Mouse (Mus musculus): ENCODE results near the gene Zfp2. TPM values are rescaled to one million over a fixed set of nuclear protein-coding genes. Genes with fewer than 3 reads are reported as not detected.

The Zfp2 gene
- polyA plus RNA-seq, 2 experiments: 6.1 to 12.6 TPM

- H3K27ac ChIP-seq (replicated peaks; ENCODE audit: low read depth, low read length): no peak overlapping the region
- ATAC-seq (ENCODE audit: low FRiP score, low read depth) (peak; percentile 45), DNase-seq (ENCODE audit: low spot score) (no peak)
- 2% methylated on average over 16 of the region's 16 CpGs for WGBS
- no peaks in the 10 kb centered on the region for H3K4me1 ChIP-seq (ENCODE audit: control insufficient read depth, insufficient read depth, low read length)
- no peaks in the 10 kb centered on the region for H3K9me3 ChIP-seq (ENCODE audit: control insufficient read depth, low read length)
- H3K27me3 ChIP-seq (ENCODE audit: control insufficient read depth, insufficient read depth, low read length): peaks cover 4% of the 10 kb centered on the region; the same call in 1 of the 2 replicates
- TF ChIP-seq POLR2A (IDR thresholded peaks at IDR 0.05; ENCODE audit: borderline replicate concordance, extremely low read depth, insufficient read depth, insufficient read length): no peak
- H3K4me2 ChIP-seq (replicated peaks; ENCODE audit: low read depth, low read length, severe bottlenecking): peak overlapping the region; percentile 98
- H3K4me3 ChIP-seq (replicated peaks; ENCODE audit: low read length): peak overlapping the region; percentile 53
- no peaks in the 10 kb centered on the region for H3K36me3 ChIP-seq (ENCODE audit: control insufficient read depth, insufficient read depth, low read length)
- H3K9ac ChIP-seq (ENCODE audit: low read depth, low read length, severe bottlenecking): peak overlapping the region; percentile 60
Measured at GRCm38 (mm10) chr11:50931021-50931420, 15.1 kb upstream of the Zfp2 start.

GRCm38 (mm10) chr11:50930469-50931014 is 14.6 kb upstream of the Zfp2 start:
- peaks cover 4% of the 10 kb centered on the region; the same call in 1 of the 2 replicates for H3K27me3 ChIP-seq (ENCODE audit: control insufficient read depth, insufficient read depth, low read length)
- ATAC-seq (ENCODE audit: low FRiP score, low read depth) (no peak), DNase-seq (ENCODE audit: low spot score) (no peak)
- TF ChIP-seq POLR2A (IDR thresholded peaks at IDR 0.05; ENCODE audit: borderline replicate concordance, extremely low read depth, insufficient read depth, insufficient read length): no peak
- H3K4me3 ChIP-seq (replicated peaks; ENCODE audit: low read length): peak overlapping the region; percentile 53
- no peak overlapping the region for H3K27ac ChIP-seq (replicated peaks; ENCODE audit: low read depth, low read length)
- no peaks in the 10 kb centered on the region for H3K36me3 ChIP-seq (ENCODE audit: control insufficient read depth, insufficient read depth, low read length)
- peak overlapping the region; percentile 60 for H3K9ac ChIP-seq (ENCODE audit: low read depth, low read length, severe bottlenecking)
- H3K4me1 ChIP-seq (ENCODE audit: control insufficient read depth, insufficient read depth, low read length): no peaks in the 10 kb centered on the region
- WGBS: 25% methylated on average over 14 of the region's 14 CpGs
- no peaks in the 10 kb centered on the region for H3K9me3 ChIP-seq (ENCODE audit: control insufficient read depth, low read length)
- peak overlapping the region; percentile 98 for H3K4me2 ChIP-seq (replicated peaks; ENCODE audit: low read depth, low read length, severe bottlenecking)

GRCm38 (mm10) chr11:50914461-50914860 is 1.5 kb downstream of the Zfp2 start:
- H3K4me1 ChIP-seq (ENCODE audit: control insufficient read depth, insufficient read depth, low read length): no peaks in the 10 kb centered on the region
- H3K9ac ChIP-seq (ENCODE audit: low read depth, low read length, severe bottlenecking): no peak overlapping the region
- no peak overlapping the region for H3K4me3 ChIP-seq (replicated peaks; ENCODE audit: low read length)
- WGBS: 91% methylated on average over 3 of the region's 3 CpGs
- no peak for DNase-seq (ENCODE audit: low spot score)
- no peak for ATAC-seq (ENCODE audit: low FRiP score, low read depth)
- peaks cover 28% of the 10 kb centered on the region for H3K36me3 ChIP-seq (ENCODE audit: control insufficient read depth, insufficient read depth, low read length)
- no peak overlapping the region for H3K4me2 ChIP-seq (replicated peaks; ENCODE audit: low read depth, low read length, severe bottlenecking)
- no peak overlapping the region for H3K27ac ChIP-seq (replicated peaks; ENCODE audit: low read depth, low read length)
- H3K9me3 ChIP-seq (ENCODE audit: control insufficient read depth, low read length): no peaks in the 10 kb centered on the region
- no peak for TF ChIP-seq POLR2A (IDR thresholded peaks at IDR 0.05; ENCODE audit: borderline replicate concordance, extremely low read depth, insufficient read depth, insufficient read length)
- no peaks in the 10 kb centered on the region for H3K27me3 ChIP-seq (ENCODE audit: control insufficient read depth, insufficient read depth, low read length)

GRCm38 (mm10) chr11:50913301-50913700 is 2.7 kb downstream of the Zfp2 start:
- Histone ChIP-seq H3K27me3 (ENCODE audit: control insufficient read depth, insufficient read depth, low read length) (no peaks in the 10 kb centered on the region), H3K36me3 (ENCODE audit: control insufficient read depth, insufficient read depth, low read length) (peaks cover 40% of the 10 kb centered on the region), H3K4me2 (replicated peaks; ENCODE audit: low read depth, low read length, severe bottlenecking) (no peak overlapping the region), H3K9ac (ENCODE audit: low read depth, low read length, severe bottlenecking) (no peak overlapping the region), H3K4me3 (replicated peaks; ENCODE audit: low read length) (no peak overlapping the region), H3K27ac (replicated peaks; ENCODE audit: low read depth, low read length) (no peak overlapping the region), H3K4me1 (ENCODE audit: control insufficient read depth, insufficient read depth, low read length) (no peaks in the 10 kb centered on the region), H3K9me3 (ENCODE audit: control insufficient read depth, low read length) (no peaks in the 10 kb centered on the region)
- TF ChIP-seq POLR2A (IDR thresholded peaks at IDR 0.05; ENCODE audit: borderline replicate concordance, extremely low read depth, insufficient read depth, insufficient read length): no peak
- WGBS: 100% methylated on average over 1 of the region's 1 CpGs
- DNase-seq (ENCODE audit: low spot score) (no peak), ATAC-seq (ENCODE audit: low FRiP score, low read depth) (no peak)

GRCm38 (mm10) chr11:50908136-50908535 is 7.8 kb downstream of the Zfp2 start:
- no peak for TF ChIP-seq POLR2A (IDR thresholded peaks at IDR 0.05; ENCODE audit: borderline replicate concordance, extremely low read depth, insufficient read depth, insufficient read length)
- WGBS: 92% methylated on average over 5 of the region's 5 CpGs
- no peaks in the 10 kb centered on the region for H3K27me3 ChIP-seq (ENCODE audit: control insufficient read depth, insufficient read depth, low read length)

More at GRCm38 (mm10) chr11:50908136-50908535, 7.8 kb downstream of the Zfp2 start:
- Histone ChIP-seq H3K4me3 (replicated peaks; ENCODE audit: low read length) (no peak overlapping the region), H3K4me2 (replicated peaks; ENCODE audit: low read depth, low read length, severe bottlenecking) (no peak overlapping the region), H3K9ac (ENCODE audit: low read depth, low read length, severe bottlenecking) (no peak overlapping the region), H3K9me3 (ENCODE audit: control insufficient read depth, low read length) (peaks cover 27% of the 10 kb centered on the region), H3K36me3 (ENCODE audit: control insufficient read depth, insufficient read depth, low read length) (peaks cover 89% of the 10 kb centered on the region), H3K4me1 (ENCODE audit: control insufficient read depth, insufficient read depth, low read length) (no peaks in the 10 kb centered on the region), H3K27ac (replicated peaks; ENCODE audit: low read depth, low read length) (no peak overlapping the region)
- ATAC-seq (ENCODE audit: low FRiP score, low read depth): no peak
- DNase-seq (ENCODE audit: low spot score): no peak
